Mouse (Mus musculus): ENCODE measurements at regions not wholly inside any gene's neighbourhood (a gene's known extent, or its start where the extent isn't known, plus 50 kb on each side); places are given as distances from the start of the nearest gene placed in this dataset.
"Not testable (repeated sequence)": the region's sequence is repeated elsewhere in the genome, so short reads cannot be mapped to it uniquely, and the experiment has no call there.

DNA sequence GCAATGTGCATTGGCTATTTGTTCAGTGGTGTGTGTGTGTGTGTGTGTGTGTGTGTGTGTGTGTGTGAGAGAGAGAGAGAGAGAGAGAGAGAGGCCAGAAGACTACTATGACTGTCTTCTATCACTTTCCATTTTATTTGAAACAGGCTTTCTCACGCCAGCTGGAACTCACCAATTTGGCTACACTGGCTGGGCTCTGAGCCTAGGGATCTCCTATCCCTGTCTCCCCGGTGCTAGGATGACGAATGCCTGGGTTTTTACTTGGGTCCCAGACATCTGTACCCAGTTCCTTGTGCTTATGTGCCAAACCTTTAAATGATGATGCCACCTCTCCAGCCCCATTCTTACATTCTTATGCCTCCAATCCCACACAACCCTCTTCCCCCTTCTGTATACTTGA, 120.6 kb upstream of the Mrps10 start:
- H3K27ac ChIP-seq (replicated peaks): no peak overlapping the region
- 45% methylated on average over 3 of the region's 3 CpGs for WGBS (ENCODE audit: insufficient replicate concordance)
- H3K27me3 ChIP-seq: no peaks in the 10 kb centered on the region
- no peaks in the 10 kb centered on the region; the same call in 1 of the 2 replicates for H3K36me3 ChIP-seq (replicated peaks)
- no peak overlapping the region for H3K4me3 ChIP-seq (replicated peaks)
- ATAC-seq (ENCODE audit: insufficient read depth): no peak
- no peak overlapping the region for H3K4me2 ChIP-seq
- no peaks in the 10 kb centered on the region for H3K4me1 ChIP-seq (replicated peaks)
- no peak overlapping the region for H3K9ac ChIP-seq
- H3K9me3 ChIP-seq (replicated peaks): no peaks in the 10 kb centered on the region

DNA sequence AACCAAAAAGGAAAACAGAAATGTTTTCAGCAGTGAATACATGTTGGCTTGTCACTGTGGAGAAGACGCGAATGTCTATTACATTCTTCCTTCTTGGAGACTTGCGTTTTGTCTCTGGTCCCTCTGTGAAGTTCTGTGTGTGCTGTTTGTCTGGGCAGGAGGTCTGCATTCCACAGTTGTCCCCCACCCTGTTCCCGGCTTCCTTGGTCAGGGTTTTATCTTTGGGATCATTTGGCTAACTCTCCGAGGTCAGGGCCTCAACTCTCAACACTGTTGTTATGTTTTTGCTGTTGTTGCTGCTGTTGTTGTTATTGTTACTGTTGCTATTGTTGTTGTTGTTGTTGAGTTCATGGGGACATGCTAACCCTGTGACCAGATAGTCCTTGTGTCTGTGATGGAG, 121.2 kb upstream of the Mrps10 start:
- Histone ChIP-seq H3K27me3 (no peaks in the 10 kb centered on the region), H3K9ac (no peak overlapping the region), H3K4me3 (replicated peaks) (no peak overlapping the region), H3K36me3 (replicated peaks) (no peaks in the 10 kb centered on the region; the same call in 1 of the 2 replicates), H3K27ac (replicated peaks) (no peak overlapping the region), H3K9me3 (replicated peaks) (no peaks in the 10 kb centered on the region), H3K4me1 (replicated peaks) (no peaks in the 10 kb centered on the region), H3K4me2 (no peak overlapping the region)
- WGBS (ENCODE audit: insufficient replicate concordance): 71% methylated on average over 5 of the region's 5 CpGs
- no peak for ATAC-seq (ENCODE audit: insufficient read depth)

DNA sequence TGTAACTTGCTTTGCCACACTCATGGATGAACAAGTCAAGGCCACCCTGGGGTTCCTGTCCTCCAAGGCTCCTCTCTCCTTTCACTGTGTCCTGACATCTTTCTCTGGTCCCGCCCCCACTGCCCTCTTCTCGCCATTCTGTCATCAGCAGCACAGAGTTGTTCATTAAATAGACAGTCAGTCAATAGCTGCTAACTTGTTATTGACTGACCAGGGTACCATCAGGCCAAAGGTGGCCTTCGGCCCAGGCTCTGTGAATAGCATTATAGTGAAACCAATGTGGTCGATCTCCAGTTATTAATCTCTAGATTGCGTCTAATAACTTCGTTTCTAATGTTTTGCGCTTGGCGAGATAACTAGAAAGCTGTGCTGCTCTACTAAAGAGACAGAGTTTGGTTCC, 122.1 kb upstream of the Mrps10 start:
- H3K4me1 ChIP-seq (replicated peaks): no peaks in the 10 kb centered on the region
- no peak; the same call in 1 of the 2 replicates for ATAC-seq (ENCODE audit: insufficient read depth)
- H3K4me3 ChIP-seq (replicated peaks): no peak overlapping the region
- H3K4me2 ChIP-seq: no peak overlapping the region
- no peaks in the 10 kb centered on the region; the same call in 1 of the 2 replicates for H3K36me3 ChIP-seq (replicated peaks)
- WGBS (ENCODE audit: insufficient replicate concordance): 72% methylated on average over 8 of the region's 8 CpGs
- H3K9ac ChIP-seq: no peak overlapping the region
- H3K27me3 ChIP-seq: no peaks in the 10 kb centered on the region
- H3K27ac ChIP-seq (replicated peaks): no peak overlapping the region
- no peaks in the 10 kb centered on the region for H3K9me3 ChIP-seq (replicated peaks)

DNA sequence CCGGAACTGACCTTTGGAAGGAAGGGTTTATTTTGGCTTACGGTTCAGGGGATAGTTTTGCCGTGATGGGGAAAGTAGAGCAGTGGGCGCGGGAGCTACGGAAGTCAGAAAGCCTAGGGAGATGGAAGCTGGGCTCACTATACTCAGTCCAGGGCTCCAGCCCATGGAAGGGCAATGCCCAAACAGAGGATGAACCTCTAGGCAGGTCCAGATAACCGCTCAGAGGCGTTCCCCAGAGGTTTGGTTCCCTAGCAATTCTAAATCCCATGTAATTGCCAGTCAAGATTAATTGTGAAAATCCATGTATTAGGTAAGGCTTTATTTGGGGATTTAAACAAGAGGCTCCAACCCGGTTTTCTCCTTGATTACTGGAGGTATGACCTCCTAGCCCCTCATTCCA, 123.1 kb upstream of the Mrps10 start:
- no peak for ATAC-seq (ENCODE audit: insufficient read depth)
- Histone ChIP-seq H3K4me3 (replicated peaks) (no peak overlapping the region), H3K4me2 (no peak overlapping the region), H3K4me1 (replicated peaks) (no peaks in the 10 kb centered on the region), H3K36me3 (replicated peaks) (no peaks in the 10 kb centered on the region; the same call in 1 of the 2 replicates), H3K27me3 (no peaks in the 10 kb centered on the region), H3K9ac (no peak overlapping the region), H3K9me3 (replicated peaks) (no peaks in the 10 kb centered on the region), H3K27ac (replicated peaks) (no peak overlapping the region)
- 75% methylated on average over 9 of the region's 9 CpGs for WGBS (ENCODE audit: insufficient replicate concordance)

DNA sequence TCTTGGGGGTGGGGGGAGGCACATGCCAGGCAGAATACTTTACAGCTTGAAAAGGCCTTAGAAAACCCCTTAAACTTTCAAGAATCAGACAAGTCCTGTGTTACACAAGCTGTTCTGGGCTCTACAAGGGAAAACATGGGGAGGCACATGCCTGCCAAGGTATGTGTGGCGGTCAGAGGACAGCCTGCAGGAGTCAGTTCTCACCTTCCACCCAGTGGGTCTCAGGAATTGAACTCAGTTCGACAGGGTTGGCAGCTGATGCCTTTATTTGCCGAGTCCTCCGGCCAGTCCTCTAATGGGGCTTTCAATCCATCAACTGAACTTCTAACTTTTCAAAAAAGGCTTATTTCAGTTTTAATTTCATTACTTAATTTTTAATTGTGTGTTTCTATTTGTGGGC, 129.6 kb upstream of the Mrps10 start:
- no peak for ATAC-seq (ENCODE audit: insufficient read depth)
- no peaks in the 10 kb centered on the region for H3K27me3 ChIP-seq
- H3K4me3 ChIP-seq (replicated peaks): no peak overlapping the region
- H3K9ac ChIP-seq: no peak overlapping the region
- WGBS (ENCODE audit: insufficient replicate concordance): 68% methylated on average over 4 of the region's 4 CpGs
- H3K4me1 ChIP-seq (replicated peaks): no peaks in the 10 kb centered on the region
- no peak overlapping the region for H3K27ac ChIP-seq (replicated peaks)
- no peak overlapping the region for H3K4me2 ChIP-seq
- no peaks in the 10 kb centered on the region for H3K9me3 ChIP-seq (replicated peaks)
- H3K36me3 ChIP-seq (replicated peaks): no peaks in the 10 kb centered on the region; the same call in 1 of the 2 replicates

DNA sequence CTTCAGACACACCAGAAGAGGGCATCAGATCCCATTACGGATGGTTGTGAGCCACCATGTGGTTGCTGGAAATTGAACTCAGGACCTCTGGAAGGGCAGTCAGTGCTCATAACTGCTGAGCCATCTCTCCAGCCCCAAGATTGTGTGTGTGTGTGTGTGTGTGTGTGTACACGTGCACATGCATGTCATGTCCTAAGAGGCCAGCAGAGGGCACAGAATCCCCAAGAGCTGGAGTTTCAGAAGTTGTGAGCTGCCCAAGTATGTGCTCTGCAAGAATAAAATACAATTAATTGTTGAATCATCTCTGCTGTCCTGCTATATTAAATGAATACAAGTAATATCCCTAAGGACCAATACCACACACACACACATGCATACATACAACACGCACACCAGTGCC, 130.8 kb upstream of the Mrps10 start:
- H3K36me3 ChIP-seq (replicated peaks); ATAC-seq (ENCODE audit: insufficient read depth); H3K4me1 ChIP-seq (replicated peaks); H3K27ac ChIP-seq (replicated peaks); H3K9ac ChIP-seq; H3K4me2 ChIP-seq; H3K9me3 ChIP-seq (replicated peaks); H3K27me3 ChIP-seq; H3K4me3 ChIP-seq (replicated peaks): not testable (repeated sequence)
- WGBS (ENCODE audit: insufficient replicate concordance): 77% methylated on average over 3 of the region's 3 CpGs

DNA sequence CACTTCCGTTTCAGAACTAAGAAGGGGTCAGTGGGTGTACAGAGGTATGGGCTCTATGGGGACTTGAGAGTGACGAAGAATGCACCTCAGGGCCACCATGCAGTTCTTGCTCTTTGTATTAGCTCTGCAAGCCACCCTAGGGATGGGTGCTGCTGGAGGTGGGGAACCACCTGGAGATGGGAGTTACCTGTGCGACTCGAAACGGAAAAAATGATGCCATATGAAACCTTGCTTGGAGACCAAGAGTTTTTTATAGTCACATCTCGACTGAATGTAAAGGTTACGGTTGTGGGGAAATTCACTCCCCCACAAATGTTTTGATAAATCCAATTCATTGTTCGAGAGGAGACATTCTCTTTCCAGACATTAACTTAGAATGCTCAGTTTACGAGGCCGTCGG, 134.3 kb upstream of the Mrps10 start:
- Histone ChIP-seq H3K9me3 (replicated peaks) (no peaks in the 10 kb centered on the region), H3K4me3 (replicated peaks) (no peak overlapping the region), H3K36me3 (replicated peaks) (no peaks in the 10 kb centered on the region), H3K27ac (replicated peaks) (no peak overlapping the region), H3K9ac (no peak overlapping the region), H3K4me2 (no peak overlapping the region), H3K4me1 (replicated peaks) (no peaks in the 10 kb centered on the region), H3K27me3 (no peaks in the 10 kb centered on the region)
- no peak for ATAC-seq (ENCODE audit: insufficient read depth)
- 70% methylated on average over 11 of the region's 11 CpGs for WGBS (ENCODE audit: insufficient replicate concordance)

DNA sequence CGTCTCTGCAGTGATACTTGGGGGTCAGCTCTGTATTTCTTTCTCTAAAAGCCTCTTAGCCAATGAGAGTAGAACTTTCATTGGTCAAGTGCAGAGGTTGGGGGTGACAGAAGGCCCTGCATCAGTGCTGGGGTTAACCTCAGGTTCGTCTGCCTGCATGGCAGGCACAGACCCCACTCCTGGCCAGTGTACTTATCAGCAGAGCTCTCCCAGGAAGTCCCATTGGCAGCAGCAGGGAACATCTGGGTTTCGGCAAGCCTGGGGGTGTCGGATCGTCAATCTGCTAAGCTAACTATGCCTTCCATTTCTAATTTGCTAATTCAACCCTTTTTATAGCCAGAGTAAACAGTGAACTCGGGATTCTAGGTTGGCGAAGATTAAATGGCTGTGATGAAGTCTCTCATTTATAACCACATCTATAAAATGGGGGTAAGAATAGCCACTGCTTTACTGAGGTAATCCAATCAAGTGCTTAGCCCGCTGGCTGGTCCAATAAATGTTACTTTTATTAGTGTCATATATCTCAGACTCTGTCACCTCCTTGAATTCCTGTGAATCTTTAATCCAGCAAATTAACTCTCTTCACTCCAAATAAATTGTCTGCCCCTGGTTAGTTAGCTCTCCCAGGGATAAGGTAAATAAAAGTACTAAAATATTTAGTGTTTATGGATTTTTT, 135.5 kb upstream of the Mrps10 start:
- no peak for ATAC-seq (ENCODE audit: insufficient read depth)
- no peak overlapping the region for H3K4me2 ChIP-seq

DNA sequence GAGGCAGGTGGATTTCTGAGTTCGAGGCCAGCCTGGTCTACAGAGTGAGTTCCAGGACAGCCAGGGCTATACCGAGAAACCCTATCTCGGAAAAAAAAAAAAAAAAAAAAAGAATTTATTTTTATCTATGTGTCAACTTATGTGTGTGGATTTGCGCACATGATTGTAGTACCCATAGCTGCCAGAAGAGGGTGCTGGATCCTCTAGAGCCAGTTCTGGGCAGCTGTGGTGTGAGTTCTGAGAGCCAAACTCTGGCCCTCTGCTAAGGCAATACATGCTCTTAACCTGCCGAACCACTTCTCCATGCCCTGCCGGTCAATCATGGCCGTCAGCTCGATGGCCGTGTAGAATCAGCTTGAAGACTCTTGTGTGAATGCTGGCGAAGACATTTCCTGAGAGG, 138.0 kb upstream of the Mrps10 start:
- Histone ChIP-seq H3K4me1 (replicated peaks) (peaks cover under 1% of the 10 kb centered on the region; the same call in 1 of the 2 replicates), H3K4me2 (no peak overlapping the region), H3K9me3 (replicated peaks) (no peaks in the 10 kb centered on the region), H3K27me3 (no peaks in the 10 kb centered on the region), H3K36me3 (replicated peaks) (no peaks in the 10 kb centered on the region), H3K9ac (no peak overlapping the region), H3K27ac (replicated peaks) (no peak overlapping the region), H3K4me3 (replicated peaks) (no peak overlapping the region)
- 79% methylated on average over 10 of the region's 10 CpGs for WGBS (ENCODE audit: insufficient replicate concordance)
- no peak for ATAC-seq (ENCODE audit: insufficient read depth)

More for the DNA sequence above, 135.5 kb upstream of the Mrps10 start:
- Histone ChIP-seq H3K27ac (replicated peaks) (no peak overlapping the region), H3K9me3 (replicated peaks) (no peaks in the 10 kb centered on the region), H3K4me1 (replicated peaks) (no peaks in the 10 kb centered on the region), H3K4me3 (replicated peaks) (no peak overlapping the region), H3K27me3 (no peaks in the 10 kb centered on the region), H3K9ac (no peak overlapping the region), H3K36me3 (replicated peaks) (no peaks in the 10 kb centered on the region)
- 65% methylated on average over 8 of the region's 8 CpGs for WGBS (ENCODE audit: insufficient replicate concordance)

DNA sequence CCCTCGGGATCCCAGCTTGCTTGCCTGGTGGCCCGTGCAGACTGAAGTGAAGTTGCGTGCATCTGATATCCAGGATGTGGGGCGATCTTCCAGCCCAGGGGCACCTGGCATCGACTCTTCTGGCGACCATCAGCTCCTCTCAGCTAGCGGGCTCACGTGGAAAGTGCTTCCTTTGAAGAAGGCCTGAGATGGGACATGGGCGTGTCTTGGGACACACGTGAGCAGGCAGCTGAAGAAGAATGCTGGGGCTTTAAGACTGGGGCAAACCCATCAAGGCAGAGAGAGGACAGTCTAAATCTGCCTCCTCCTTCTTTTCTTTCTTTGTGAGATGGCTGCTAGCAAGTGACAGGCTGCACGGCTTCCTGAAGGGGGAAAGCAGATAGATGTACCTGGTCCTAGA, 142.3 kb upstream of the Mrps10 start:
- no peak overlapping the region for H3K9ac ChIP-seq
- no peaks in the 10 kb centered on the region for H3K36me3 ChIP-seq (replicated peaks)
- WGBS (ENCODE audit: insufficient replicate concordance): 66% methylated on average over 11 of the region's 11 CpGs
- H3K27me3 ChIP-seq: no peaks in the 10 kb centered on the region
- H3K4me1 ChIP-seq (replicated peaks): peaks cover 4% of the 10 kb centered on the region; the same call in 1 of the 2 replicates
- no peak for ATAC-seq (ENCODE audit: insufficient read depth)
- H3K4me2 ChIP-seq: no peak overlapping the region
- no peaks in the 10 kb centered on the region for H3K9me3 ChIP-seq (replicated peaks)
- H3K27ac ChIP-seq (replicated peaks): no peak overlapping the region
- no peak overlapping the region for H3K4me3 ChIP-seq (replicated peaks)

DNA sequence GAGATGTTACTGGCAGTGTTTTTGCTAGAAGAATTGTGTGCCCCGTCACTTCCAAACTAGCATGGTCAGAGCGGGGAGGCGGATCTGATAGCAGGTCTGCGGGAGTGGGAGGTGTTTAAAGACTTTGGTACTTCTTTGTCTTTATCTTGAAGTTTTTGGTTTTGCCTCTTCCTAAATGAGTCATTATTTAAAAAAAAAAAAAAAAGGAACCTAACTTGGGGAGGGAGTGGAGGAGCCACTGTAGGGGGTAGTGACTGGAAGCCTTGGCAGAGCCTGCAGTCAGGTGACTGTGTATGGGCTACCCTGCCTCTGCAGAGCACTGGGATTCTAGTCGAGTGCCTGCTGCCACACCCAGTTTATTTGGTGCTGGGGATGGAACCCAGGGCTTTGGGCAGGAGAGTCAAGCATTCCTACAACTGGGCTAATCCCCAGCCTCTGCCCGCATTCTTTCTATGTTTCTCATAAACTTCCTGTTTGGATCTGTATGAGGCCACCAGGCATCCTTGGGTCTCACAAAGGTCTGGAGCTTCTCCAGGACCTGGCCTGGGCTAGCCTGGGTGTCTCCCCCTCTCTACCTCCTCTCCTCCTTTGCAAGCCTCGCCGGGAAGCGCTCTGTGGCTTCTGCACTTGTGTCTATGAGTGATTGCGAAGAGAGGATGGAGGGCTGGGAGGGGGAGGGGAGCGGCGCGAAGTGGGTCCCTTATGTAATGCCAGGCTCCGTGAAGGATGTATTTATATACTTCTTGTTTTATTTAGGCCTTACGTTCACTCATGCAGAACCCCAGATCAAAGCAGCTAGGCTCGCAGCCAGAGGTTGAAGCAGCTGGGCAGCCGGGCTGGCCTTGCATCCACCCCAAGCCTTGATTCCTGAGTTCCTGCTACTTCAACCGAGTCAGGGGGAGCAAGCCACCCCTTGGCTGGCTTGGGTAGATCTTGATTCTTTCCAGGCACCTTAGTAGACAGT, 143.1 kb upstream of the Mrps10 start:
- H3K36me3 ChIP-seq (replicated peaks): no peaks in the 10 kb centered on the region
- H3K4me2 ChIP-seq: peak overlapping the region; percentile 13; the same call in 1 of the 2 replicates
- no peak overlapping the region for H3K27ac ChIP-seq (replicated peaks)
- ATAC-seq (ENCODE audit: insufficient read depth): no peak
- no peaks in the 10 kb centered on the region for H3K27me3 ChIP-seq
- no peak overlapping the region for H3K4me3 ChIP-seq (replicated peaks)
- H3K9me3 ChIP-seq (replicated peaks): no peaks in the 10 kb centered on the region
- 33% methylated on average over 18 of the region's 18 CpGs for WGBS (ENCODE audit: insufficient replicate concordance)
- no peak overlapping the region for H3K9ac ChIP-seq
- peaks cover 4% of the 10 kb centered on the region; the same call in 1 of the 2 replicates for H3K4me1 ChIP-seq (replicated peaks)

All from liver, embryonic 15.5 days (tissue).